Mouse (Mus musculus) thymus, adult 18-20 months (tissue): Measurements from ENCODE around the gene Parp8.
"Not testable (repeated sequence)": the region's sequence is repeated elsewhere in the genome, so short reads cannot be mapped to it uniquely, and the experiment has no call there.

Experiments used
- DNase-seq, 2 experiments: peaks; one replicate each; pipeline ENCODE4 v3.0.0; 2022; ENCODE audit warnings: mixed read lengths in 2 of 2

The Parp8 gene

DNA sequence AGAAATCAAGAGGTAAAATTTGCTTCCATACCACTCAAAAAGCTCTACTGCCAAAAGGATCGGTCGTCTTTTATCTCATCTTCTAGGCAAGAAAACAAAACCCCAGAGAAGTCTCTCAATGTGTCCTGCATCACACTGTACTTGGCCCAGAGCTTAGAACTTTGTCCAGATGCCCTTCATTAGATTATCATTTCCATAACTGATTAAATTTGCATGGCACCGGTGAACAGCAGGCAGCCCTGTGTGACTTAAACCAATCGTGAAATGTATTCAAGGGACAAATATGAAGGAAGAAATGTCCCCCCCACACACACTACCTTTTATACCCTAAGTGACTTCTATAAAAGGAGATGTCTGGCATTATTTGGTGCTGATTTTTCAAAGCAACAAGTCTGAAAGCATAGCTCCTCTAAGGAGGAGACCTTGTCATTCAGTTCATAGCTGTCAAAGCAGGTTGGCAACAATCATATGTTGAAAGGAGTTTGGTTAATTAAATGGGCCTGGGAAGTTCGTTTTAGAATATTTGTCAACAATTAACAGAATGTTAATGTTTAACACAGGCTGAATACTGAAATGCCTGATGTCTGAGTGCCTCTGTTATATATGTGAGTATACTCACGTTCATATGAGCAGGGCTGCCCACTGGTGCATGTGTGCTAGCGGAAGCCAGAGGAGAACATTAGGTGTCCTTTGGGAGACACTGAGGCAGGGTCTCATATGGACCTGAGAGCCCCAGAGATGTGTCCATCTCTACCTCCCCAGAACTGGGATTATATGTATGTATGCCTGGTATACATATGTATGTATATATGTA is 66.4 kb downstream of the Parp8 start:
- DNase-seq: no peak

- DNase-seq: no peak
Observed at GRCm38 (mm10) chr13:116957577-116957976, 67.8 kb downstream of the Parp8 start.

DNA sequence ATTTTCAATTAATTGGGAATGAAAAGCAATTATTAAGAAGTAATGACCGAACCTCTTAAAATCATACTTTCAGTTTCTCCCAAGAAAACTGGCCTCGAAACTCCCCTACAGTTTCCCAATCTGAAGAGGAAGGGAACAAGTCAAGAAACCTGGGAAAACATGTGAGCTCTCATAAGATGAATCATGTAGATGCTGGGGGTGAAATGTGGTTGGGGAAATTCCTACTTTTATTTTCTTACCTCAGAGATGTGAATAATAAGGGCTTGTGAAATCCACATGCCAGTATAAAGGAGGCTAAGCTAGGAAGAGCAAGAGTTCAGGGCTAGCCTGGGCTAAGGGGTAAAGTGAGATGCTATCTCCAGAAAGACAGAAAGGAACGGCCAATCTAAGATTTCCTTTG is 74.0 kb downstream of the Parp8 start:
- DNase-seq: no peak

DNA sequence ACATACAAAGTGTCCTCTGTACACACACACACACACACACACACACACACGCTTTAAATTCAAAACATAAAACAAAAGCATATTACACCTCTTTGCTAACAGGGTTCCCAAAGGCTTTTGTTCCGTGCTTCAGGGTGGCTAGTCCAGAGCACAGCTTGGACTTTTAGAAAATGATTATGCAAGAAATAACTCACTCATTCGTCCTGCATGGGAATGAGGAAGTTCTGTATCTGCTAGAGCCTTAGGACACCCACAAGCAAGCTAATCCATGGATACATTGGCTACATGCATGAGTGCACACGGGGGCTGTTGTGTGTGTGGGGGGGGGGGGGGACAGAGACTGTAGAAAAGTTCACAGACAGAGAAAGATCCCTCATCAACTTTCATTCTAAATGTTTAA is 75.8 kb downstream of the Parp8 start:
- no peak for DNase-seq

GRCm38 (mm10) chr13:116949056-116949455 is 76.3 kb downstream of the Parp8 start:
- no peak for DNase-seq

DNA sequence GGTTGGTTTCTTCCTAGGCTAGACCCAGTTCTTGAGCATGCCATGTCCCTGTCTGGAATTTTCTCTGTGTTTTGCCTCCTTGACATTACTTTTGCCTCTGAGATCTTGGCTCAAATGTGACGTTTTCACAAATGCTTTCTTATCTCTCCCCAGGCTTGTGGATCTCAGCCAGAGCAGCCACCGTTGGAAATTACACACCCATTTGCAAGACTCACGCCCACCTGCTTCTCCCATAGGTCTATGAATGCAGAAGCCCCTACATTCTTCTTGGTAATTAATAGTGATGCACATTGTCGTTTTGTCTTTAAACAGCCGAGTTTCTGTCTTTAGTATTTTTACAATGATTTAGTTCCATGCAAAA is 77.1 kb downstream of the Parp8 start:
- DNase-seq: no peak

GRCm38 (mm10) chr13:116947611-116948298 is 77.6 kb downstream of the Parp8 start:
- DNase-seq: no peak

- no peak for DNase-seq
Observed at GRCm38 (mm10) chr13:116946566-116946965, 78.8 kb downstream of the Parp8 start.

DNA sequence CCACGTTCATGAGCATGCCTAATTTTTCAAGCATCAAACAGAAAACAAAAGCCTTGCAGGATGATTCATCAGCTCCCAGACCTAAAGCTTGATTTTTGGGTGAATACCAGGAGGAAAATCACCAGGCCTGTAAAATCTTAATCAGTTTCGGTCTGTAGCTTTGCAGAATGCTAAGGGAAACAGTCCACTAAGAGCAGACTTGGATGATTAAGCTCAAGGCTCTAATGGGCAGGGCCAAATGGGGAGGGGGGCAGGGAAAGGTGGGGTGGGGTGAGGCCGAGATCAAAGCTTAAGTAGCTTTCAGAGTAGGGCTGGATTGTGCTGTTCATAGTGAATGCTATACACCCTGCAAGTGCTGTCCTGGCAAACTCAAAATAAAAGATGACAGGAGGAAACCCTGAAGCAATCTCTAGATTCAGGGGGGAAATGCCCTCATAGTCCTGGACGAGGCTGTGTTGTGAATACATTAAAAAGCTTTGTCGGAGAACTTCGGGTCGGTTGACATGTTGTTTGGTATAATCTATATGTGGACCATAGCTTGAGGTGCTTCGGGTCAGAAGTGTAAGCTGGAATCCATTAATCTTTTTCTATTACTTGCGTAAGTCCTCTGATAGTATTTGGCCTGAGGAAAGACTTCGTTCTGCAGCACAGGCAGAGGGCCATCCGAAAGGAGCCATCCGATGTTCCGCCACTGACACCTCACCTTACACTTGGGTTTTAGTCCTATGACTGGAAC is 83.9 kb downstream of the Parp8 start:
- no peak for DNase-seq

- no peak for DNase-seq
Observed at GRCm38 (mm10) chr13:116940761-116941160, 84.6 kb downstream of the Parp8 start.

GRCm38 (mm10) chr13:116937019-116937418 is 88.3 kb downstream of the Parp8 start:
- not testable (repeated sequence) for DNase-seq

DNA sequence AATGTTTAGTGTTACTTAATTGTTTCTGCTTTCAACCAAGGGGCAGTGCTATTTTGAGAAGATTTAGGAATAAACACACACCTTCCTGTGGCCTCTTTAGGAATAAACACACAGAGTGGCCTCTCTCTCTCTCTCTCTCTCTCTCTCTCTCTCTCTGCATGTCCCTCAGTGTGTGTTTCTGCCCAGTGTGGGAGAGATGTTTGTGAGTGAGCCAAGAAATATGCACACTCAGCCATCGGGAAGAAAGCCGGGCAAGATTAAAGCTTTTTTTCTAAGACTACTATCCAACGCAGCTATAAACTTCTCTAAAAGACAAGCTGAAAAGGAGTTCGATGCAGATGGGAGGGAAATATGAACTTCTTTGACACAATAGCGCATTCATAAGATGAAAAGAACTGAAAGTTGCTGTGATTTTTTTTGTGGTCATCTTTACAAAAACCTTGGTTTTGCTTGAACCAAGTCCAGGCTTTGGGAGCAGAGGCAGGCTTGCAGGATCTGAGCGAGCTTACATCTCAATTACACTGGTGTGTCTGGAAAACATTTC is 107.9 kb downstream of the Parp8 start:
- DNase-seq: no peak

DNA sequence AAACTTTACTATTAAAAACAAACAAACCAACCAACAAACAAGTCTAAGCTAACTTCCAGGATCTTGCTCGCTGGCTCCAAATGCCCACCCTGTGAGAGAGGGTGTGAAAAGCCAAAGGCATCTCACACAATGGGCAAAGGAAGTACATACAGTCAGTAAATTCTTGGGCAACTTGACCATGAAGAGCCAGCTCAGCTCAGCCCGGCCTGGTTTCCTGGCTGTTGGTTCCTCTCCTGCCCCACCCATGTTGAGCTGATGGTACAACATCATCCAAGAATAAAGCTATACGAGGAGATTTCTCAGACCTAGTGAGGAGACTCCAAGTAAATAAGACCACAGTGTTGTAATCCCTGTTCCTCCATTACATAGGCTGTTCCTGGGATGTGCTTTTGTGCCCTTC is 117.1 kb downstream of the Parp8 start:
- DNase-seq: no peak

- DNase-seq: no peak
Observed at GRCm38 (mm10) chr13:116903394-116903793, 121.9 kb downstream of the Parp8 start.

DNA sequence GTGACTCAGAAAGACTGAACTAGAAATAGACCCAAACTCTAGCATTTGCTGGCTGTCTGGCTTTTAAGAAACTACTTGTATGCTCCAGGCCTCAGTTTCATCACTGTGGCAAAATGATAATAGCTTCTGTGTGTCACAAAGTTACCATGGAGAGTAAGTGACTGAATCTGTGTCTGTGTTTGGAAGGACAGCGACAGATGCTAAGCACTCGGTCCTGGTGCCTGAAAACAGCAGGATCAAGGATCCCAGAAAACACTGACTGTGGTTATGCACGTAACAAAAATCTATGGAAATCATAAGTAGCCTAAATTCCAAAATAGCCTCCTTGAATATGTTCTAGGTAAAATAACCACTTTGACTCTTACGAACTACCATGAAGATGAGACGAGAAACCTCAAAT is 126.9 kb downstream of the Parp8 start:
- no peak for DNase-seq

- no peak for DNase-seq
Observed at GRCm38 (mm10) chr13:116897711-116898110, 127.6 kb downstream of the Parp8 start.

DNA sequence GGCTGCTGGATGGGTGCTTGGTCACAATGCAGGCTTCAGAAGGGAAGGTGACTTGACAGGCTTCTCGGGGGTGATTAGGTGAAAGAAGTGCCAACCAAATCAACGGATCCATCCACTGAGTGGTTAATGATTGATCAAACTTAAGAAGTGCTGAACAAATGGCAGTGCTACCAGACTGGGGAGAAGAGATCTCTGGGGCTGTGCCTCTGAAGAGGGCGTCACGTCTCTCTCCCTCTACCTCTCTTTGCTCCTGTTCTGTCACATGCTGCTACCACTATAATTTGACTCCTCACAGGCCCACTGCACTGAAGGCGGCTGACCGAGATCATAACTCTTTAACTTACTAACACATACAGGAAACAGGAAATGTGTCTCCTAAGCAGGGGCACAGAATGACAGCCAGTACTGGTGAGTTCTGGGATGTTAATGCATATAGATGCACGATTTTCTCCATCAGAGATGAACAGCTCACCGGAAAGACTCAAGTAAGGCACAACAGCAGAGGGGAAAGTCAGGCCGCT is 140.9 kb downstream of the Parp8 start:
- DNase-seq: no peak

GRCm38 (mm10) chr13:116882226-116882625 is 143.1 kb downstream of the Parp8 start:
- no peak for DNase-seq

GRCm38 (mm10) chr13:116879580-116880192 is 145.7 kb downstream of the Parp8 start:
- no peak for DNase-seq

GRCm38 (mm10) chr13:116870221-116870620 is 155.1 kb downstream of the Parp8 start:
- no peak for DNase-seq

- DNase-seq: no peak
Observed at GRCm38 (mm10) chr13:116843937-116844336, 181.4 kb downstream of the Parp8 start.

DNA sequence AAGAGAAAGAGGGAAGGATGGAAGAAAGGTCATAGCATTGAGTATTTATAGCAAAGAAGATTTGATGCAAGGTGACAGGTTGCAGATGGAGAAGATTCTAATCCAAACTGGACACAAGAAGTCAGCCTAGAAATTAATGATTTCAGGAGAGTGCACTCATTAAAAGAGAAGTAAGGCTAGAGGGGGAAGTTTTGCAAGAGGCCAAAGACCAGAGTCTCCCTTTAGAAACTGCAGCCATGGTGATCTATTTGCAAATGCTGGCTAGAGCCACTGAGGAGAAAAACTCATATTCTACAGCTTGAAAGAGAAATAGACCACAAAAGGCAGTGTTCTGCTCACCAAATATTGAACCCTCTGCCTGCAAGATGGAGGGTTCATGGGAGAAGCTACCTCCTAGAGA is 194.4 kb downstream of the Parp8 start:
- no peak for DNase-seq

GRCm38 (mm10) chr13:116829015-116829414 is 196.3 kb downstream of the Parp8 start:
- DNase-seq: no peak
